Mouse (Mus musculus) neural tube, embryonic 11.5 days (tissue): ENCODE data around the gene Zfp426. TPM values are rescaled to one million over a fixed set of nuclear protein-coding genes. Genes with fewer than 3 reads are reported as not detected.

Experiments
- polyA plus RNA-seq: library from polyadenylated mRNA; unstranded; fragments of >200 nt; fragmentation: Nextera tagmentation; extraction: Ambion mirVana; gene quantifications from 2 replicates; pipeline ENCODE4 v1.2.1, GENCODE M21; 2014

Zfp426 gene
- polyA plus RNA-seq, 1 experiment from 2014 or later: 37.6 TPM

Other genes starting within 250 kb of the Zfp426 start
- not detected in 2 replicates for gene Olfr39, start 210.4 kb downstream of the Zfp426 start, polyA plus RNA-seq
- gene Olfr873, start 194.2 kb downstream of the Zfp426 start, polyA plus RNA-seq: not detected in 2 replicates
- not detected in 2 replicates for gene Olfr18, start 156.7 kb downstream of the Zfp426 start, polyA plus RNA-seq
- gene Zfp560, start 107.6 kb downstream of the Zfp426 start, polyA plus RNA-seq: 31.1 and 33.8 TPM in 2 replicates
- gene Zfp26, start 32.6 kb downstream of the Zfp426 start, polyA plus RNA-seq: 31.0 and 37.7 TPM in 2 replicates
- 137 and 141 TPM in 2 replicates for gene Zfp266, start 28.7 kb upstream of the Zfp426 start, polyA plus RNA-seq
- gene Zfp846, start 88.5 kb upstream of the Zfp426 start, polyA plus RNA-seq: 21.2 and 21.6 TPM in 2 replicates
- 391 and 397 TPM in 2 replicates for gene Ubl5, start 150.1 kb upstream of the Zfp426 start, polyA plus RNA-seq
- gene Fbxl12, start 152.0 kb upstream of the Zfp426 start, polyA plus RNA-seq: 15.3 and 15.8 TPM in 2 replicates
- 68.7 and 71.6 TPM in 2 replicates for gene Pin1, start 159.3 kb upstream of the Zfp426 start, polyA plus RNA-seq